Mouse (Mus musculus) bone marrow, adult 2 months (tissue): ENCODE measurements at regions not wholly inside any gene's neighbourhood (a gene's known extent, or its start where the extent isn't known, plus 50 kb on each side); places are given as distances from the start of the nearest gene placed in this dataset.
"Not testable (repeated sequence)": the region's sequence is repeated elsewhere in the genome, so short reads cannot be mapped to it uniquely, and the experiment has no call there.

Source experiments
- CTCF ChIP-seq: fragments of 200-500 bp; IDR thresholded peaks from 2 replicates; pipeline ENCODE4 v1.5.1; 2011; ENCODE audit warnings: low read length, control low read depth; ENCODE audit not compliant: control insufficient read depth, insufficient read depth
- POLR2A ChIP-seq: fragments of 200-500 bp; IDR thresholded peaks from 2 replicates; pipeline ENCODE4 v1.6.1; 2011; ENCODE audit warnings: low read depth, mild to moderate bottlenecking, control low read depth, low read length, borderline replicate concordance; ENCODE audit not compliant: control insufficient read depth

DNA sequence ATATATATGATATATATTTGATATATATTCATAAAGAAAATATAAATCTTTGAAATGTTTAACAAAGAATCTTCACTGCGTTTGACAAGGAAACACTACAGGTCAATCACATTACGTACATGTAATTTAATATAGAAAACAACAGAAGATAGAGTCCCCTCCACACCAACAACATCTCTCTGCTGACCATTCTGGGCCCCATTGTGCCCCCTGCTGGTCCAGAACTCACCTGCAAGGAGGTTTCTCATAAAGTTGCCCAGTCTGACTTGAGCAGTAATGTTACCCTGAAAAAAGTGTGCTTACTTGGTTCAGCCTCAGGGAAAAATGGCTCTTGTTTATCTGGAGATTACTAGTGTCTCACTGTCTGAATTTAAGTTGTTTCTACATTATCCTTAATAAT is 901.1 kb upstream of the Zfp386 start:
- TF ChIP-seq CTCF, result peak; percentile 55
- not testable (repeated sequence) for TF ChIP-seq POLR2A
